Mouse (Mus musculus): Measurements from ENCODE around the gene Hspa12a.

The Hspa12a gene

DNA sequence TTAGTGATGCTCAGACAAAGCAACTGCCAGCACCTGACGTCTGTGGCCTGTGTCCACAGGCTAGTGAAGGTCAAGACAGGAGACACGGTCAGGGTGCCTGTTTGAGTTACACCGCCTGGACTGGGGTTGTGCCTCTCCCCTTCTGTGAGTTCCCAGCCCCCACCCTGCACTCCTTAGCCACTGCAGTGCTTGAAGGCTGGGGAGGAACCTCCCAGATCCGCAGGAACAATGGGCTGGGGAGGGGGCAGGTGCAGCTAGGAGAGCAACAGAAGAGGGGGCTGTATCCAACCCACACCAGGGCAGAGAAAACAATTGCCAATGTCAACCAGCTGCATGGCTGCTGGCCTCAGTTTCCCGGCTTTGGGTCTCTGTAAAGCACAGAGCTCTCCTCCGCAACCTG lies 84.1 kb downstream of the Hspa12a start:
- DNase-seq = no peak

GRCm38 (mm10) chr19:58856129-58856855 lies 87.2 kb downstream of the Hspa12a start:
- no peak for DNase-seq

DNA sequence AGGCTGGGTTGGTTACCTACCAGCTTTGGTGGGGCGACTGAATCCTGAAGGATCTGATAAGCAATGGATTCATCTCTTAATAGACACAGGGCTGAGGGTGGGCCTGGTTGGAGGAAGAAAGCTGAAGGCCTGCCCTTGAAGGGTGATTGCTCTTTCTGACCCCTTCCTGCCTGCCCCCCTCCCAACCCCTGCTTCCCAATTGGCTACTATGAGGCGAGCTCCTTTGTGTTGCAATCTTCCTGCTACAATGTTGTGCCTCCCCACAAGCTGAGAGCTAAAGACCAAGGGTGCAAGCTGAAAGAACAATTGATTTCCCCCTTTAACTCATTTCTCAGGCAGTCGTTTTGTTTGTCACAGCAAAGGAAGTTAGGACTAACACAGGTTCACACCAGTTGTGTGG lies 88.6 kb downstream of the Hspa12a start:
- DNase-seq = no peak

DNA sequence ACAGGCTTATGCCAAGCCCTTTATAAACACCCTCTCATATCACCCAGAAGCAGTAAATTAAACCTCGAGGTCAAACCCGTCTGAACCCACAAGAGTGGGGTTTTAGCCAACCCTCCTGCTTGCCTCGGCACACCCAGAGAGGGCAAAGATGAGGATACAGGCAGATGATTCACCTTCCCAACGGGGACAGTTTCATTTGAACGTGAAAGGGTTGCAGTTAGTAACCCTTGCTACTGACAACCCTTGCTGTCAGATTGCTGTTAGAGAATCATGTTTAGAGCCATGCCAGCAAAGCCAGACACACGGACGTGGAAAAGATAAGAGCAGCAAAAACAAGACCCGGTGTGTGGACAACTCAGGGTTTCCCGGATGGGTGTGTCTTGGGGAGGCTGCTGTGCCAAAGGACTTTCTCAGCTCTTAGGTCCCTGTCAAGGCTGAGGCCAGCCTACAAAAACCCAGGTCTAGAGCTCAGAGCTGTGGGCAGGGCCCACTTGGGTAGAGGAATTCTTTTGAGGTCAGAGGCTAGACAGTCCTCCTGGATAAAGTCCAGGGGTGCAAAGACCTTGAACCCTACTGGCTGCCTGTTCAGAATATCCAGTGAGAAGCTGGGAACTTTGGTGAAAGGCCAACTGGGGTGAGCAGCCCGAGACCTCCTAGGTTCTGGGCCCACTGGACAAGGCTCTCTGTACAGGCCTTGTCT lies 90.3 kb downstream of the Hspa12a start:
- DNase-seq = no peak

DNA sequence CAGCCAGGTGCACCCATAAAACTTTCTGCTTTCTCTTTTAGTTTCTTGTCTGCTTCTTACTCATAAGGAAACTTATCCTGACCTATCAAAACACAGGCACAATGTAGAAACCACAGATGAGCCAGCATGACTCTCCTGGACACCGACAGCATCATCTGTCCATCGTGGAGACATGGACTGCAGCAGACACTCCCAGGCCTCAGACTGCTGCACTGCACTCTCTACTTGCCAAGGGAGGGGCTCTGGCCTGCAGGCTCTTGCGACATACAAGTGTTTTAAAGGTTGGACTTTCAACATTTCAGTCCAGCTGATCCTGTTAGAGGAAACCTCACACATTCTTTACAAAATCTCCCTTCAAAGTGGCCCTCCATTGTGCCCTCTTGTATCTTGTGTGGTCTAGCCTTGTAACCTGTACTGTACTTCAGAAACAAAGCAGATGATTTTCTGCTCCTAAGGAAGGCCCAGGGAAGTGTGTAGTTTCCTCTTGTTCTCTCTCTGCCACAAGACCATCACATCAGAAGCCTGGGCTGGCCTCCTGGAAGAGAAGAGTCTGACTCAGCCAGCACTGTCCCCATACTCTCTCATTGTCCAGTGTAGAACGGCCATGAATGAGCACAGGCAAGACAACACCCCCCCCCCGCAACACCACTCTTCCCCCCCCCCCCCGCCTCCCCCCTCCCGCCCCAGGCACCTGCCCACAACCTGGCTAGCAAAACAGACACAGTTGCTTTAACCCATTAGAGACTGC lies 92.6 kb downstream of the Hspa12a start:
- DNase-seq = no peak

DNA sequence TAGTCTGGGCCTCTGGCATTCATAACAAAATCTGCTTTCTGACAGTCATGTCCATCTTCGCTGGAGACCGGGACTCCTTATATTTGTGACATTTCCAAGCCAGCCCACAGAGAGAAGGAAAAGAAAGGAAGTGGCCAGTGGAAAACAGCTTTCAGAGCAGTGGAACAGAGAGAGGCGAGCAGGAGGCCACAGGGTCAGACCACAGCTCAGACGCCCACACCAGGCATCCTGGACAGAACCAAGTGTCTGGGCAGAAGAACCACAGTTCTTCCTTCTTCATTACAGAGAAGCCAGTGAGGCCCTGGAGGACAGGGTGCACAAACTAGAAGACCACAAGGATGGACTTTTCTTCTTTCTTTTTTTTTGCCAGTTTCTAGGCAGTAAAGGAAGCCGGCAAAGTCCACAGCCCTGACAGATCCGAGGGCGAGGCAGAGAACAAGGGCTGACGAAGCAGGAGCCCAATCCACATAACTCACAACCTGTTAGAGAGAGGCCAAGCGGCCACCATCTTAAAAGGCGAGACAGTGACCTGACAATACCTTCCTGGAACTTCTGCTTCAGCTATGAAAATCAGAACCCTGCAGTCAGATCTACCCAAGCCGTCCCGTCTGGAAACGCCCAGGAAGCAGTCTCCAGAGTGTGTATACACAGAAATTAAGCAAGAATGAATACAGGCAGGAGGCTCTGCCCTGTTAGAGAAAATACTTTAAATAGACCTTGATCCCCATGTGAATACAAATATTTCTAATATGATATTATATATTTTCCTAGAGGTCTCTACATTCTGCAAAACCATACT lies 93.9 kb downstream of the Hspa12a start:
- no peak for DNase-seq

GRCm38 (mm10) chr19:58843606-58844005 lies 99.8 kb downstream of the Hspa12a start:
- no peak for DNase-seq

- no peak for DNase-seq
Measured at GRCm38 (mm10) chr19:58840721-58841271, 102.7 kb downstream of the Hspa12a start.

DNA sequence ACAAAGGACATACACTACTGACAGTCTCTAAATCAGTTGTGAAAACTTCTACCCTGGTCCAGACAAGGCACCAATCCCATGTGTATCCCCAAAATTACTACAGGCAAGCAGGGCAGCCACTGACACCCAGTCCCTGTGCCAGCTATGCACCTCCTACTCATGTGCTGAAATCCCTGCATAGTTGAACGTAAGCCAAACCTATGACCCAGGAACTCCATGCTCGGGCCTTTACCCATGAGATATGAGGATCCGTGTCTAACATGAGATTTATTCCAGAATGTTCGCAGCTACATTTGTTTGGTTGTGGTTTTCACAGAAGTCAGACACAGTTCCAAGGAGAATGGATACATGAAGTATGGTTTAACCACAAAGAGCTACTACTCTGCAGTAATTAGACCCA lies 103.6 kb downstream of the Hspa12a start:
- no peak for DNase-seq

GRCm38 (mm10) chr19:58839345-58839744 lies 104.1 kb downstream of the Hspa12a start:
- no peak for DNase-seq

DNA sequence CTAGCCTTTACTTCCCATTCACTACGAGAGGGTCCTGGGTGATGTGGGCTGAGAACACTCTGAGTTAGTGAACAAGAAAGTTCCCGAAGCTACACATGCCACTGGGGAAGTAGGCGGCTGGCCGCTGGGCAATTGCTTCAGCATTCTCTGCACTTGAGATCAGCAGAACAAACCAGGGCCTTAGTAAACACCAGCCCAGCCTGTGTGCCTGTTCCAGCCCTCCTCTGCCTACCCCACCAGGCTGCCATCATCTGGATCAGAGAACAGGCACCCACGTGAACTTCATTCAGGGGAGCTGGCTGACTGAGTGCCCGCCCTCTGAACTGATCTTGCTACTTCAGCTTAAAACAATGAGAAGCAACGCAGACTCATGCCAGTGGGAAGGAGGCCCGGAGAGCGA lies 104.7 kb downstream of the Hspa12a start:
- no peak for DNase-seq

- DNase-seq = no peak
Measured at GRCm38 (mm10) chr19:58833639-58834180, 109.7 kb downstream of the Hspa12a start.

DNA sequence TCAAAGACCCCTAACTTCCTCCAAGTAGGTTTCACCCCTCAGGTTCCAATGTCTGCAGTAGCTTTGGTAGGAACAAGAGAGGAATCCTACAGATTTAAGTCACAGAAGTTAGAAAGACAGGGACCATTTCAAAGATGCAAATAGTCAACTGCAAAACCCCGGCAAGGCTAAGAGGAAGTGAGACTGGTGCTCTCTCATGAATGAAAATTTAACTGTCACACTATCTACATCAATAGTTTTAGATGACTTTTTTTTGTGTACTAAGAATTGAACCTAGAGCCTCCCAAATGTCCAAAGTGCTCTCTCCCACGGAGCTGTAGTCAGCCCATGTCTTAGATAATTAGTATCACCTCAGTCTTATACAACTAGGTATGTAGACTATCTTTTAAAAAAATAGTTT lies 110.5 kb downstream of the Hspa12a start:
- DNase-seq = no peak

DNA sequence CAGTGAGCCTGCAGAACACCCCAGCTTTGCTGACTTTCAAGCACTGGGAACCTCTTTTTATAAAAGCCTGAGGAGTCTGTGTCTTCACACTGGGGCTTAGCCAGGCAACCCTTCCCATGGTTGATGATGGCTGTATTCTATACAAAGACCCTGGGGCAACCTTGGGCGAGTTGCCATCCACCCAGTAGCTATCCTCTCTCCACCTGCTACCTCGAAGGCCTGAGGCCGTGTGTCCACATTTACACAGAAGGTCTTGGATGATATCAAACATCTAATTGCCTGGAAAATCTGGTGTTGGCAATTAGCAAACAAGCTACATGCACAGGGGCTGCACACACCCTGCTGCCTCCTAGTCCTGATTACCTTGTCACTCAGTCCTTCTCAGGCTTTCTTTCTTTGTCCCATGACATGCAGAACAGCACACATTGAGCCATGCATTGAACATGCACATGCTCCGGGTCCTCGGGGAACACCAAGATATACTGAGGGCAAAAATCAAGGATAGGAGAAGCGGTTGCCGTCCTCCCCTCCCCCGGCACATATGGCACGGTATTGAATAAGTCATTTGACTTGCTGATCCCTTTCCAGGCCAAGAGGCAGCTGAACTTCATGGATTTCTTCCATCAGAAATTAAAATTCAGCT lies 112.1 kb downstream of the Hspa12a start:
- DNase-seq = peak; percentile 21

DNA sequence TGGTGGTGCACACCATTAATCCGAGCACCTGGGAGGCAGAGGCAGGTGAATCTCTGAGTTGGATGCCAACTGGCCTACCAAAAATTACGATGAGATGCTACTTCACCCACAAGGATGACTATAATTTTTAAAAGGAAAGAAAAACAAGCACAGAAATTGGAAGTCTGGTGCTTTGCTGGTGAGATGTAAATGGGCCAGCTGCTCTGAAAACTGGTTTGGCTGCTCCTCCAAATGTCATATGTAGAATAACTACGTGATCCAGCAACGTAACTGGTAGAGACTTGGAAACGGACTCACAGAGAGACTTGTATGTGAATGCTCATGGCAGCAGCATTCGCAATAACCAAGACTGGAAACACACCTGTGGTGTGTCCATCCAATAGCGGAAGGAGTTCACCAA lies 113.3 kb downstream of the Hspa12a start:
- no peak for DNase-seq

GRCm38 (mm10) chr19:58829575-58829974 lies 113.9 kb downstream of the Hspa12a start:
- peak; percentile 41 for DNase-seq

DNA sequence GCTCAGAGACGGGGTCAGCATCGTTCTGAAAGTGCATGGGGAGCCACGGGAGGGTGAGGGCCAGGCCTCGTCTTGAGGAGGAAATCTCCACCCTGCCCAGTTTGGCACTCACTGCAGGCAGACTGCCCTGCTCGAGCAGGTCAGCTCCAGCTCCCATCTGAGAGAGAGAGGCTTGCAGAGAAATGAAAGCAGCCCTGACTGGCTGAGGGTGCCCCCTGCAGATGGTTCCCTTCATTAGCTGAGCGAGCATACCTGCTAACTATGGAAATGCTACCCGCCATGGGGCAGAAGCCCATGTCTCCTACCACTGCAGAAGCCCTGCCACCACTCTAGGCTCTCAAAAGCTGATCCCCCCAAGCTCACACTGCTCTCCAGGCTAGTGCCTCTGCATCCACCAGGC lies 115.8 kb downstream of the Hspa12a start:
- no peak for DNase-seq

GRCm38 (mm10) chr19:58824316-58824715 lies 119.1 kb downstream of the Hspa12a start:
- no peak for DNase-seq

GRCm38 (mm10) chr19:58823301-58823700 lies 120.2 kb downstream of the Hspa12a start:
- peak; percentile 17 for DNase-seq

GRCm38 (mm10) chr19:58822454-58823200 lies 120.8 kb downstream of the Hspa12a start:
- peak; percentile 90 for DNase-seq
